Mouse (Mus musculus): ENCODE results near the gene Phb2. TPM values are rescaled to one million over a fixed set of nuclear protein-coding genes. Genes with fewer than 3 reads are reported as not detected.

The Phb2 gene
- polyA plus RNA-seq (2012; rRNA removed) = 117 and 139 TPM in 2 replicates

GRCm38 (mm10) chr6:124711824-124712782, at the start of gene Phb2, which contains the start of gene Emg1:
Gene Phb2 (plus strand): TSS chr6:124712336.
Gene Emg1 (minus strand): TSS chr6:124712178.

GRCm38 (mm10) chr6:124662477-124663423, 49.4 kb upstream of the Phb2 start, which contains the start of gene Lpcat3:
Gene Lpcat3 (plus strand): TSS chr6:124663027.

GRCm38 (mm10) chr6:124738511-124739023, 26.4 kb downstream of the Phb2 start, which contains the start of gene Ptpn6:
Gene Ptpn6 (minus strand): TSS chr6:124738714.

GRCm38 (mm10) chr6:124740888-124741761, 29.0 kb downstream of the Phb2 start, which contains the start of gene Grcc10:
Gene Grcc10 (minus strand): TSS chr6:124741374.

GRCm38 (mm10) chr6:124755831-124756595, 43.9 kb downstream of the Phb2 start, which contains the start of the genes Gm45234 and Atn1:
Gene Gm45234 (minus strand): TSS chr6:124756021.
Gene Atn1 (minus strand): TSS chr6:124756524.

Other genes with a start within 250 kb of the Phb2 start
- 2.3 and 2.7 TPM in 2 replicates for gene Clstn3, start 247.5 kb upstream of the Phb2 start, polyA plus RNA-seq (2012; rRNA removed)
- 3.0 and 3.9 TPM in 2 replicates for gene C1rl, start 219.2 kb upstream of the Phb2 start, polyA plus RNA-seq (2012; rRNA removed)
- gene C1ra, start 199.9 kb upstream of the Phb2 start, polyA plus RNA-seq (2012; rRNA removed) = 7.7 and 8.5 TPM in 2 replicates
- gene C1s1, start 170.0 kb upstream of the Phb2 start, polyA plus RNA-seq (2012; rRNA removed) = 39.2 and 48.1 TPM in 2 replicates
- not detected in 2 replicates for gene C1rb, start 142.0 kb upstream of the Phb2 start, polyA plus RNA-seq (2012; rRNA removed)
- 0.01 and 0.02 TPM in 2 replicates for gene C1s2, start 76.3 kb upstream of the Phb2 start, polyA plus RNA-seq (2012; rRNA removed)
- 57.0 and 65.6 TPM in 2 replicates for gene Lpcat3, start 49.3 kb upstream of the Phb2 start, polyA plus RNA-seq (2012; rRNA removed)
- gene Emg1, start 158 bp upstream of the Phb2 start, polyA plus RNA-seq (2012; rRNA removed) = 106 and 121 TPM in 2 replicates
- 16.4 and 20.0 TPM in 2 replicates for gene Ptpn6, start 26.4 kb downstream of the Phb2 start, polyA plus RNA-seq (2012; rRNA removed)
- gene Grcc10, start 29.0 kb downstream of the Phb2 start, polyA plus RNA-seq (2012; rRNA removed) = 40.8 and 45.6 TPM in 2 replicates
- gene Gm45234, start 43.7 kb downstream of the Phb2 start, polyA plus RNA-seq (2012; rRNA removed) = not detected in 2 replicates
- gene Atn1, start 44.2 kb downstream of the Phb2 start, polyA plus RNA-seq (2012; rRNA removed) = 2.4 and 3.2 TPM in 2 replicates
- 0.25 and 0.46 TPM in 2 replicates for gene Eno2, start 57.3 kb downstream of the Phb2 start, polyA plus RNA-seq (2012; rRNA removed)
- gene Lrrc23, start 67.4 kb downstream of the Phb2 start, polyA plus RNA-seq (2012; rRNA removed) = 0.06 TPM in 1 of 2 replicates, not detected in the other
- 4.4 and 5.3 TPM in 2 replicates for gene Spsb2, start 96.3 kb downstream of the Phb2 start, polyA plus RNA-seq (2012; rRNA removed)
- 274 and 318 TPM in 2 replicates for gene Tpi1, start 102.0 kb downstream of the Phb2 start, polyA plus RNA-seq (2012; rRNA removed)
- 26.5 and 29.8 TPM in 2 replicates for gene Usp5, start 117.1 kb downstream of the Phb2 start, polyA plus RNA-seq (2012; rRNA removed)
- gene Cdca3, start 117.2 kb downstream of the Phb2 start, polyA plus RNA-seq (2012; rRNA removed) = 120 and 156 TPM in 2 replicates
- gene Gnb3, start 127.9 kb downstream of the Phb2 start, polyA plus RNA-seq (2012; rRNA removed) = 0.09 TPM in 1 of 2 replicates, not detected in the other
- 2.9 and 4.2 TPM in 2 replicates for gene P3h3, start 145.4 kb downstream of the Phb2 start, polyA plus RNA-seq (2012; rRNA removed)
- 0.03 and 0.08 TPM in 2 replicates for gene Gpr162, start 151.6 kb downstream of the Phb2 start, polyA plus RNA-seq (2012; rRNA removed)
- gene Cd4, start 175.9 kb downstream of the Phb2 start, polyA plus RNA-seq (2012; rRNA removed) = 0.05 and 0.08 TPM in 2 replicates
- gene Lag3, start 199.4 kb downstream of the Phb2 start, polyA plus RNA-seq (2012; rRNA removed) = 0.09 and 0.11 TPM in 2 replicates
- 107 and 113 TPM in 2 replicates for gene Ptms, start 207.8 kb downstream of the Phb2 start, polyA plus RNA-seq (2012; rRNA removed)
- gene Mlf2, start 219.1 kb downstream of the Phb2 start, polyA plus RNA-seq (2012; rRNA removed) = 79.5 and 83.4 TPM in 2 replicates

All from liver, embryonic 14 days (tissue).